ENCODE assay signal across 8 mouse cellular contexts in the genomic region with DNA sequence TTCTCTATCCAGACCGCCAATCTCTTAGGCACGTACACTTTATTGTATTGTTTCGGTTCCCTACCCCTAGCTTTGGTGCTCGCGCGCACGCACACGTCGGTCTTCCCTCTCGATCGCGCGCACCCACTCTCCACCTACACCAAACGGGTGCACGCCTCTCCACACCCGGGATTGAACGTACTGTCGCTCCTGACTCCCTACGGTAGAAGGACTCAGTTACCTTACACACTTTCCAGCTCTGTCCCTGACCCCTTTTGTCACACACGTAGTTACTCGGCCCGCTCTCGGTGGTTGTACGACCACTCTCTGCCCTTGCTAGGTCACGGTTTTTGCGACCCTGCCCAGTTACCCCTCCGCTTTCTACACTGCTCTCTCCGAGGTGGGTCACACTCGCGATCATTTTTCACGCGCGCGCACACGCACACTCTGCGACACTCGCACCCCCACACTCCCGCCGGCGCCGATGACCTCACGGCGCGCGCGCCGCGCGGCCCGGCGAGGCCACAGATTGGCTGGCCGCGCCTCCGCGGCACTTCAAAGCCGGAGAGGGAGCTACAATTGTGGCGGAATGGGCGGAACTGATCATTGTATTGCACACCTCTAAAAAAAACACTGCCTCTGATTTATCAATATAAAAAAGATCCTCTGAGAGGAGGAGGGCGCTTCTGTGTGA. TPM values are rescaled to one million over a fixed set of nuclear protein-coding genes. Genes with fewer than 3 reads are reported as not detected.
DNase-seq lines count a peak whose midpoint lies in the region; ATAC-seq and TF ChIP-seq lines count a peak whose summit lies in the region.
"Had no signal": no experiment of that assay in that cellular context is flagged by ENCODE, and none has a peak within 500 bp of the region (broad histone marks: within the 10 kb centered on the region; RNA-seq: fewer than 3 reads in every experiment).

No protein-coding gene starts in this region.

- H3K4me1 ChIP-seq in lung, adult 2 months (ENCODE audit: control insufficient read depth, insufficient read depth, low read length): peaks cover 9% of the 10 kb centered on the region
- no peaks in the 10 kb centered on the region; the same call in 1 of the 2 replicates for H3K4me1 ChIP-seq in bone marrow, adult 2 months (ENCODE audit: control insufficient read depth, insufficient read depth, low read length)
- no peaks in the 10 kb centered on the region for H3K4me1 ChIP-seq in forebrain, postnatal 0 days (ENCODE audit: insufficient read depth)
- H3K4me1 ChIP-seq in limb, embryonic 14.5 days (ENCODE audit: control insufficient read depth, insufficient read depth, low read length): peaks cover 5% of the 10 kb centered on the region

- peaks cover 62% of the 10 kb centered on the region for H3K27me3 ChIP-seq in forebrain, postnatal 0 days (ENCODE audit: insufficient read depth, low read length)
- peaks cover 88% of the 10 kb centered on the region for H3K27me3 ChIP-seq in limb, embryonic 14.5 days (ENCODE audit: control insufficient read depth, insufficient read depth, low read length)
- H3K27me3 ChIP-seq in myocyte (ENCODE audit: control insufficient read depth, insufficient read depth, insufficient read length): no peaks in the 10 kb centered on the region

- H3K79me2 ChIP-seq in myocyte (ENCODE audit: control insufficient read depth, insufficient read depth): no peaks in the 10 kb centered on the region

- H3K4me2 ChIP-seq in forebrain, postnatal 0 days (ENCODE audit: low read depth): peak overlapping the region; percentile 60
- H3K4me2 ChIP-seq in limb, embryonic 14.5 days (replicated peaks; ENCODE audit: low read depth, low read length, severe bottlenecking): peak overlapping the region; percentile 61
- peak overlapping the region; percentile 82 for H3K4me2 ChIP-seq in myocyte (ENCODE audit: low read depth)

- no peak overlapping the region for H3ac ChIP-seq in myocyte (ENCODE audit: control insufficient read depth, insufficient read length)

- peak; percentile 66 for ATAC-seq in forebrain, postnatal 0 days
- peak; percentile 13; the same call in 1 of the 2 replicates for ATAC-seq in limb, embryonic 14.5 days (ENCODE audit: low FRiP score, low read depth)

- DNase-seq in lung, adult 2 months: no peak
- no peak for DNase-seq in lung, postnatal 14 days
- DNase-seq in forebrain, postnatal 0 days: peak; percentile 75
- no peak for DNase-seq in limb, embryonic 14.5 days (ENCODE audit: low spot score)
- no peak for DNase-seq in left cerebral cortex, adult 8-10 months (ENCODE audit: low spot score in 2 of 2)

- H3K4me3 ChIP-seq in lung, adult 2 months (replicated peaks; ENCODE audit: extremely low read depth, low read depth, low read length): peak overlapping the region; percentile 48
- H3K4me3 ChIP-seq in bone marrow, adult 2 months (replicated peaks; ENCODE audit: control insufficient read depth, low read depth, low read length): peak overlapping the region; percentile 40
- peak overlapping the region; percentile 46 for H3K4me3 ChIP-seq in forebrain, postnatal 0 days (ENCODE audit: low read depth, low read length)
- peak overlapping the region; percentile 42 for H3K4me3 ChIP-seq in limb, embryonic 14.5 days (replicated peaks; ENCODE audit: low read length)
- H3K4me3 ChIP-seq in myocyte: peak overlapping the region; percentile 87

- no peak for TF ChIP-seq CTCF in lung, adult 2 months (IDR thresholded peaks at IDR 0.05; ENCODE audit: insufficient read depth, low read length)
- TF ChIP-seq CTCF in bone marrow, adult 2 months (IDR thresholded peaks at IDR 0.05; ENCODE audit: control insufficient read depth, insufficient read depth, low read length): no peak
- TF ChIP-seq CTCF in forebrain, postnatal 0 days (IDR thresholded peaks at IDR 0.05; ENCODE audit: low read depth): no peak

- H3K9me3 ChIP-seq in forebrain, postnatal 0 days (ENCODE audit: low read length): no peaks in the 10 kb centered on the region
- no peaks in the 10 kb centered on the region for H3K9me3 ChIP-seq in limb, embryonic 14.5 days (ENCODE audit: control insufficient read depth, low read length)

- H3K27ac ChIP-seq in bone marrow, adult 2 months (ENCODE audit: control insufficient read depth, insufficient read depth, low read depth, low read length, poor library complexity): no peak overlapping the region
- peak overlapping the region; percentile 67; the same call in 1 of the 2 replicates for H3K27ac ChIP-seq in forebrain, postnatal 0 days (ENCODE audit: low read depth, low read length)
- H3K27ac ChIP-seq in limb, embryonic 14.5 days (replicated peaks; ENCODE audit: low read depth, low read length): no peak overlapping the region

- TF ChIP-seq POLR2A in lung, adult 2 months (IDR thresholded peaks at IDR 0.05; ENCODE audit: borderline replicate concordance, extremely low read depth, low read depth, low read length): no peak
- no peak for TF ChIP-seq POLR2A in bone marrow, adult 2 months (IDR thresholded peaks at IDR 0.05; ENCODE audit: borderline replicate concordance, control insufficient read depth, low read depth, low read length)
- TF ChIP-seq POLR2A in limb, embryonic 14.5 days (IDR thresholded peaks at IDR 0.05; ENCODE audit: borderline replicate concordance, extremely low read depth, insufficient read depth, insufficient read length): no peak
- peak; percentile 46 for TF ChIP-seq POLR2A in myocyte (IDR thresholded peaks at IDR 0.05; ENCODE audit: insufficient read length, low read depth)

- H3K9ac ChIP-seq in forebrain, postnatal 0 days: peak overlapping the region; percentile 40; the same call in 1 of the 2 replicates
- no peak overlapping the region for H3K9ac ChIP-seq in limb, embryonic 14.5 days (ENCODE audit: low read depth, low read length, severe bottlenecking)

- H3K36me3 ChIP-seq in forebrain, postnatal 0 days (ENCODE audit: insufficient read depth): no peaks in the 10 kb centered on the region
- no peaks in the 10 kb centered on the region for H3K36me3 ChIP-seq in limb, embryonic 14.5 days (ENCODE audit: control insufficient read depth, insufficient read depth, low read length)
- no peaks in the 10 kb centered on the region for H3K36me3 ChIP-seq in myocyte (ENCODE audit: control insufficient read depth, insufficient read depth)

- under 1% methylated on average over 59 of the region's 59 CpGs for WGBS in lung, adult 2 months
- WGBS in bone marrow, adult 2 months: under 1% methylated on average over 59 of the region's 59 CpGs
- WGBS in forebrain, postnatal 0 days: 2% methylated on average over 59 of the region's 59 CpGs
- WGBS in limb, embryonic 14.5 days: under 1% methylated on average over 59 of the region's 59 CpGs

TF ChIP-seq in myocyte, 11 proteins besides CTCF, POLR2A, EP300 and RAD21:
- TF ChIP-seq E2F4 (IDR thresholded peaks at IDR 0.05; ENCODE audit: insufficient read depth) (peak; percentile 80), MYOD1 (IDR thresholded peaks at IDR 0.05; ENCODE audit: control insufficient read depth in 1 of 3, insufficient read length in 2 of 3, low read depth in 2 of 3) (no peak)

RNA-seq across cellular contexts. Expression of a gene that starts 0.7 kb away (rescaled TPM):
- not detected in 2 replicates for polyA plus RNA-seq in lung, adult 2 months (2012; rRNA removed)
- 0.22 and 0.32 TPM in 2 replicates for polyA plus RNA-seq in bone marrow, adult 2 months (2011; ENCODE audit: insufficient read depth, insufficient read length, low replicate concordance, missing spikeins)
- 14.4 and 21.1 TPM in 2 replicates for total RNA-seq in forebrain, postnatal 0 days (2014; rRNA removed)
- polyA plus RNA-seq in forebrain, postnatal 0 days (2015; fragmentation: Nextera tagmentation; extraction: Ambion mirVana): 8.1 and 9.2 TPM in 2 replicates
- polyA plus RNA-seq in limb, embryonic 14.5 days (2012; rRNA removed): 1.7 and 2.0 TPM in 2 replicates
- polyA plus RNA-seq in limb, embryonic 14.5 days (2014; fragmentation: Nextera tagmentation; extraction: Ambion mirVana): 3.8 and 4.1 TPM in 2 replicates
- 1.2 TPM for polyA plus RNA-seq in myocyte (2012; fragmentation: generic; extraction: Trizol)
- total RNA-seq in left cerebral cortex, adult 8-10 months (2022): 1 to 10 TPM; 1.7 to 3.9 (median 2.8) TPM
- total RNA-seq: gastrocnemius, postnatal 36 days had no signal
